Mouse (Mus musculus): ENCODE results near the gene Ly6g6d.
"Not testable (repeated sequence)": the region's sequence is repeated elsewhere in the genome, so short reads cannot be mapped to it uniquely, and the experiment has no call there.

Gene Ly6g6d

GRCm38 (mm10) chr17:35048149-35048931 is 29.5 kb downstream of the Ly6g6d start:
- DNase-seq (ENCODE audit: low spot score), result peak; percentile 26

GRCm38 (mm10) chr17:35047688-35048087 is 30.2 kb downstream of the Ly6g6d start:
- no peak for DNase-seq (ENCODE audit: low spot score)

GRCm38 (mm10) chr17:35046681-35047455 is 31.0 kb downstream of the Ly6g6d start, which contains the start of gene Msh5:
Gene Msh5 (minus strand): TSS chr17:35046745.
- peak; percentile 97 for DNase-seq (ENCODE audit: low spot score)

GRCm38 (mm10) chr17:35045807-35046680 is 31.8 kb downstream of the Ly6g6d start:
- DNase-seq (ENCODE audit: low spot score), result no peak

- no peak for DNase-seq (ENCODE audit: low spot score)
Measured at GRCm38 (mm10) chr17:35044904-35045806, 32.7 kb downstream of the Ly6g6d start.

GRCm38 (mm10) chr17:35043794-35044193 is 34.1 kb downstream of the Ly6g6d start:
- DNase-seq (ENCODE audit: low spot score), result no peak

GRCm38 (mm10) chr17:35039121-35039873 is 38.6 kb downstream of the Ly6g6d start:
- no peak for DNase-seq (ENCODE audit: low spot score)

GRCm38 (mm10) chr17:35034896-35035295 is 43.0 kb downstream of the Ly6g6d start:
- no peak for DNase-seq (ENCODE audit: low spot score)

GRCm38 (mm10) chr17:35033703-35034102 is 44.2 kb downstream of the Ly6g6d start:
- DNase-seq (ENCODE audit: low spot score), result not testable (repeated sequence)

- DNase-seq (ENCODE audit: low spot score), result no peak
Measured at GRCm38 (mm10) chr17:35032323-35032870, 45.5 kb downstream of the Ly6g6d start.

- DNase-seq (ENCODE audit: low spot score), result no peak
Measured at GRCm38 (mm10) chr17:35031880-35032279, 46.0 kb downstream of the Ly6g6d start.

GRCm38 (mm10) chr17:35031272-35031671 is 46.6 kb downstream of the Ly6g6d start:
- DNase-seq (ENCODE audit: low spot score), result no peak

GRCm38 (mm10) chr17:35029691-35030532 is 48.0 kb downstream of the Ly6g6d start:
- no peak for DNase-seq (ENCODE audit: low spot score)

GRCm38 (mm10) chr17:35028315-35028714 is 49.5 kb downstream of the Ly6g6d start:
- DNase-seq (ENCODE audit: low spot score), result no peak

GRCm38 (mm10) chr17:35027277-35028068 is 50.4 kb downstream of the Ly6g6d start, which contains the start of gene Sapcd1:
Gene Sapcd1 (minus strand): TSS chr17:35028016.
- DNase-seq (ENCODE audit: low spot score), result no peak

- DNase-seq (ENCODE audit: low spot score), result no peak
Measured at GRCm38 (mm10) chr17:35026206-35026605, 51.7 kb downstream of the Ly6g6d start.

GRCm38 (mm10) chr17:35024691-35025488 is 53.0 kb downstream of the Ly6g6d start:
- no peak for DNase-seq (ENCODE audit: low spot score)

Measured in urinary bladder, postnatal 14 days (tissue).